Mouse (Mus musculus): Measurements from ENCODE around the gene Upk3a. TPM values are rescaled to one million over a fixed set of nuclear protein-coding genes. Genes with fewer than 3 reads are reported as not detected.

Gene Upk3a
- total and polyA plus RNA-seq, 2 experiments from 2014 or later: 1.1 to 1.4 TPM

DNA sequence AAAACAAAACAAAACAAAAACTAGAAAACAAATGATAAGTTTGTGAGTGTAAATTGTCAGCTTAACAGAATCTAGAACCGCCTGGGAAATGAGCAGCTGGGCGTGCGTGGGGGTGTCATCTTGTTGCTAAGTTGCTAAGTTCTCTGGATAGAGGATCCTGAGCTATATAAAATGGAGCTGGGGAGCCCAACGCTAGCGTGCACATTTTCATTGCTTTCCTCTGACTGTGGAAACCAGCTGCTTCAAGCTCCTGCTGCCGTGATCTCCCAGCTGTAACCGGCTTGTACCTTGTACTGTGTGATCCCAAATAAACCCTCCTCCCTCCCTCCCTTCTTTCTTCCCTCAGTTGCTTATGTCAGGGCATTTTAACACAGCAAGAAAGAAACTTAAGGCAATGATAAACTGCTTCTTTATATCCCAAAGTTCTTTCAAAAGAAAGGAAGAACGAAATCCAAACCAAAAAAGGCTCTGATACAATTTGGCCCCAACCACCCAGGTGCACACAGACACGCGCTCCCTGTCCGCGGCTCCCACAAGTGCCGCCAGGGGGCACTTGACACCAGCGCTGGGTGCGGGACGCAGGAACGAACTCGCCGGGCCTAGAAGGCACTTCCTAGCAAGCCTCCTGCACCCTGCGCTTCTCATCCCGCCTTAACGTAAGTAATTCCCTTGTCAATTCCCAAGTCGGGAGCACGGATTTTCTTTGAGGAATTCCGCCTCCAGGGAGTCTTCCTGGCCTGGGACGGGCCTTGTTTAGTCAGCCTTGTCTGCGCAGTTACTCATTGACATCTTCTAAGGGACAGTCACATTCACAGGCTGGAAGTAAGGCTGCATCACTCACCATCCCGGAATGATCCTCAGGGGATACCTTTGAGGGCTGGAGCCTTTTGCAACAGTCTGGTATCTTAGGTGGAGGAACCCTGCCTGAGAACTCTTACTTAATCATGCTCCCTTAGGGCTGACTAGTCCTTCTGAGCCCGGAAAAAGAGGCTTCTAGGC, 15.7 kb upstream of the Upk3a start:
- peak; percentile 83 for ATAC-seq
- peak; percentile 85 for DNase-seq
- Histone ChIP-seq H3K4me3 (ENCODE audit: low read depth, low read length) (no peak overlapping the region), H3K36me3 (ENCODE audit: insufficient read depth) (no peaks in the 10 kb centered on the region), H3K9ac (no peak overlapping the region), H3K4me2 (ENCODE audit: low read depth) (no peak overlapping the region), H3K4me1 (ENCODE audit: insufficient read depth) (no peaks in the 10 kb centered on the region), H3K9me3 (ENCODE audit: low read length) (no peaks in the 10 kb centered on the region), H3K27me3 (ENCODE audit: insufficient read depth, low read length) (no peaks in the 10 kb centered on the region), H3K27ac (ENCODE audit: low read depth, low read length) (no peak overlapping the region)
- peak; percentile 92 for TF ChIP-seq CTCF (IDR thresholded peaks at IDR 0.05; ENCODE audit: low read depth)
- 20% methylated on average over 29 of the region's 29 CpGs for WGBS

DNA sequence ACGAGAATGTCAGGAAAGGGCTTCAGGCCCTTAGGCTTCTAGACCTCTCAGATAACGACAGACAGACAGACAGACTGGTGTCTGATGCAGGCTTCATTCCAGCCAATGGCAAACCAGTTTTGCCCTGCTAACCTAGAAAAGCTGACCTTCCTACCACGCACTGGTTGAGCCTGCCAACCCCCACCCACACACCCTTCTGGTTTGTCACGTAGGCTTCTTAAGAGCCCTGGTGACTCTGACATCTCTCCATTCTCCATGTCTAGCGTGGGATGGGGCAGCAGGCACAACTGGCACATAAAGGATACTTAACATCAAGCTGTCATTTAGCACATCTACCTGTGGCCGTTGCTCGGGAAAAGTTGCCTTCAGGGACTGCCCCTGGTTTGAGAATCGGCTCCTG, 7.3 kb upstream of the Upk3a start:
- H3K27ac ChIP-seq (ENCODE audit: low read depth, low read length): no peak overlapping the region
- ATAC-seq: no peak
- no peak for TF ChIP-seq CTCF (IDR thresholded peaks at IDR 0.05; ENCODE audit: low read depth)
- no peak overlapping the region for H3K4me2 ChIP-seq (ENCODE audit: low read depth)
- DNase-seq: no peak
- H3K9ac ChIP-seq: no peak overlapping the region
- no peaks in the 10 kb centered on the region for H3K36me3 ChIP-seq (ENCODE audit: insufficient read depth)
- no peaks in the 10 kb centered on the region for H3K9me3 ChIP-seq (ENCODE audit: low read length)
- no peak overlapping the region for H3K4me3 ChIP-seq (ENCODE audit: low read depth, low read length)
- H3K4me1 ChIP-seq (ENCODE audit: insufficient read depth): no peaks in the 10 kb centered on the region
- H3K27me3 ChIP-seq (ENCODE audit: insufficient read depth, low read length): no peaks in the 10 kb centered on the region
- WGBS: 88% methylated on average over 8 of the region's 8 CpGs

DNA sequence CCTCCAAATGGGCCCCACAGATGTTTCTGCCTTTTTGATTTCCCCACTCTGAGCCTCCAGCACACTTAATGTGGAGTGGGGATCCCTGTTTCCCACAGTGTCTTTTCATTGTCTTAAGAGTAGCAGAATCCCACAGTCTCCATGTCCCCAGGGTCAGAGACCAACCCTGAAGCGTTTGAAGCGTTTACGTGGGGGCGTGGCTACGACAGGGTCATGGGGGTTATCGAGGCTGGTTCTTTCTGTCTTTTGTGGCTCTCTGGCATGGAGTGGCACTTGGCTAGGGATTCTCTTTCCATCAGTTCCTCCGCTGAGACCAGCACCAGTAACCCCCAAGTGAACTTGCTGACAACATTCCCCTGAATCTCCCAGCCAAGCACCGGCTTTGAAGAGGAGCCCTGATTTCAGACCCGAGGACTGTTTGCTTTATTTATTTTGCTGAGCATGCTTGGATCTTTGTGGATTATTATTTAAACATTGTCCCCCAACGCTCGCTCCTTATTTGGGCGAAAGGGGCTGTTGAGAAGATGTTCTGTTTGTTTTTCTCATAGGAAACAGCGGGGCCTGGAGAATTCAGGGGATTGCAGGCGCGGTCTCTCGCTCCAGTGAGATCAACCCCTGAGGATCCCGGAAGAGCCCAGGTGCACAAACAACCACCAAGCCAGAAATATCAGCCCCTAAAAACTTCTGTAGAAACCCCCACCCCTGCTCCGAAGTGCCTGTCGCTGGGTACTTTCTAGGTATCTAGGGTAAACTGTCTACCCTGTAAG, 4.9 kb upstream of the Upk3a start:
- Histone ChIP-seq H3K36me3 (ENCODE audit: insufficient read depth) (no peaks in the 10 kb centered on the region), H3K27me3 (ENCODE audit: insufficient read depth, low read length) (no peaks in the 10 kb centered on the region), H3K9me3 (ENCODE audit: low read length) (no peaks in the 10 kb centered on the region), H3K9ac (no peak overlapping the region), H3K4me1 (ENCODE audit: insufficient read depth) (0 out of 2 replicates have a peak, but pooled peaks cover 3% of the 10 kb centered on the region), H3K27ac (ENCODE audit: low read depth, low read length) (0 out of 2 replicates have a peak overlapping the region, but pooled peaks have one; percentile 21), H3K4me2 (ENCODE audit: low read depth) (no peak overlapping the region), H3K4me3 (ENCODE audit: low read depth, low read length) (no peak overlapping the region)
- WGBS: 49% methylated on average over 19 of the region's 19 CpGs
- no peak for ATAC-seq
- TF ChIP-seq CTCF (IDR thresholded peaks at IDR 0.05; ENCODE audit: low read depth): no peak
- DNase-seq: no peak

DNA sequence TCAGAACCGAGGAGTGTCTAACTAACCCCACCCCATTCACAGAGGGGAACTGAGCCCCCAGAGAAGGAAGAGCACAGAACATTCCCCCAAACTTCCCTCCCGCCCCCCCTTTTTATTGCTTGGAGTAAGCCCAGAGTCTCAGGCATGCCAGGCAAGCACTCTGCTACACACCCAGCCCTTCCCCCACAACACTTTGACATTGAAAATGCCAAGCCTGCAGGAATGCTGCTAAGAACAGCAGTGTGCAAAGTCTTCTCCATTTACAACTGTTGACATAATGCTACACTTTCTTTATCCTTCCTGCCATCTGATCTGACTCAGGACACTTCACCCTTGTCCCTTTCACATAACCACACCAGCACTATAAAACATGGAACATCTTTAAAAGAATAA, 4.3 kb upstream of the Upk3a start:
- no peaks in the 10 kb centered on the region for H3K36me3 ChIP-seq (ENCODE audit: insufficient read depth)
- ATAC-seq: peak; percentile 23; the same call in 1 of the 2 replicates

DNA sequence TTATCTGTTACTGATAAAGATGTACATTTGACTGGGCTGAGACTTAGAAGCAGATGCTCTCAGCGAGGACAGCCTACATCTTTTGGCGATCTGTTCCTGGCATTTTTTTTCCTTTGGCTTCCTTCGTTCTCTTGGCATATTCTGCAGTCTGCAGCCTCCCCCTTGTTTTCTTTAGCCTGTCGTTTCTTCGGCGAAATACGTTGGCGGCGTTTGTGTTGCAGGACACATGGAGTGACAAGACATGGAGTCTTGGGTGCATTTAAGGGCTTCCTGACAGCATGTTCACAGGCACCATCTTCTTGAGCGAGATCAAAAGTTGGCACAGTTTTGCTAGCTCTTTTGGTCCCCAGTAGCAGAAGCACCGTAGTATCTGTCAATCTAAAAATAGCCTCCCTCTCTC, 1.2 kb upstream of the Upk3a start:
- peak; percentile 83 for DNase-seq
- peak overlapping the region; percentile 67 for H3K27ac ChIP-seq (ENCODE audit: low read depth, low read length)

More for the DNA sequence above, 4.3 kb upstream of the Upk3a start:
- no peaks in the 10 kb centered on the region for H3K27me3 ChIP-seq (ENCODE audit: insufficient read depth, low read length)
- 47% methylated on average over 2 of the region's 2 CpGs for WGBS
- H3K9me3 ChIP-seq (ENCODE audit: low read length): no peaks in the 10 kb centered on the region
- TF ChIP-seq CTCF (IDR thresholded peaks at IDR 0.05; ENCODE audit: low read depth): no peak
- H3K4me2 ChIP-seq (ENCODE audit: low read depth): no peak overlapping the region
- H3K9ac ChIP-seq: no peak overlapping the region
- H3K27ac ChIP-seq (ENCODE audit: low read depth, low read length): no peak overlapping the region
- no peak for DNase-seq
- H3K4me3 ChIP-seq (ENCODE audit: low read depth, low read length): no peak overlapping the region
- 0 out of 2 replicates have a peak, but pooled peaks cover 7% of the 10 kb centered on the region for H3K4me1 ChIP-seq (ENCODE audit: insufficient read depth)

DNA sequence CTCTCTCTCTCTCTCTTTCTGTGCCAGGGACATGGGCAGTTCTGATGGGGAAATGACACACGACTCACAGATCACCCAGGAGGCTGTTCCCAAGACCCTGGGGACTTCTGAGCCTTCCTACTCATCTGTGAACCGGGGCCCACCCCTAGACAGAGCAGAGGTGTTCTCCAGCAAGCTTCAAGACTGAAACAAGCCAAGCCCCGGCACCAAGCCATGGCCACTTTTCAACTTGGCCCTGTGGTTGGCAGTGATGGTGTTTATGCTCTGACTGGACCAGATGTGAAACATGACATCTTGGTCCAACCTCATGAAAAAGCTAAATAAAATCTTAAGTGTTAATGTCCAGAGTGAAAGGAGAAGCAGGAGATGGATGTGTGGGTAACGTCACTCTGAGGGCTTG, 5.3 kb downstream of the Upk3a start:
- ATAC-seq: no peak
- 66% methylated on average over 4 of the region's 4 CpGs for WGBS
- no peak for TF ChIP-seq CTCF (IDR thresholded peaks at IDR 0.05; ENCODE audit: low read depth)

More for the DNA sequence above, 1.2 kb upstream of the Upk3a start:
- no peaks in the 10 kb centered on the region for H3K27me3 ChIP-seq (ENCODE audit: insufficient read depth, low read length)
- TF ChIP-seq CTCF (IDR thresholded peaks at IDR 0.05; ENCODE audit: low read depth): no peak
- no peak overlapping the region for H3K4me3 ChIP-seq (ENCODE audit: low read depth, low read length)
- H3K4me2 ChIP-seq (ENCODE audit: low read depth): 0 out of 2 replicates have a peak overlapping the region, but pooled peaks have one; percentile 3
- H3K4me1 ChIP-seq (ENCODE audit: insufficient read depth): 0 out of 2 replicates have a peak, but pooled peaks cover 7% of the 10 kb centered on the region
- no peaks in the 10 kb centered on the region for H3K9me3 ChIP-seq (ENCODE audit: low read length)
- peak; percentile 81 for ATAC-seq
- no peak overlapping the region for H3K9ac ChIP-seq
- 46% methylated on average over 11 of the region's 11 CpGs for WGBS
- H3K36me3 ChIP-seq (ENCODE audit: insufficient read depth): no peaks in the 10 kb centered on the region

More for the DNA sequence above, 5.3 kb downstream of the Upk3a start:
- Histone ChIP-seq H3K27ac (ENCODE audit: low read depth, low read length) (no peak overlapping the region), H3K4me3 (ENCODE audit: low read depth, low read length) (no peak overlapping the region), H3K9me3 (ENCODE audit: low read length) (no peaks in the 10 kb centered on the region), H3K4me2 (ENCODE audit: low read depth) (no peak overlapping the region), H3K36me3 (ENCODE audit: insufficient read depth) (no peaks in the 10 kb centered on the region), H3K9ac (no peak overlapping the region), H3K27me3 (ENCODE audit: insufficient read depth, low read length) (no peaks in the 10 kb centered on the region), H3K4me1 (ENCODE audit: insufficient read depth) (0 out of 2 replicates have a peak, but pooled peaks cover 2% of the 10 kb centered on the region)
- DNase-seq: no peak
